Mouse (Mus musculus): ENCODE measurements around the gene 1700037C18Rik.

Gene 1700037C18Rik

GRCm38 (mm10) chr16:3908537-3909111, at the start of gene 1700037C18Rik, which contains the start of gene Cluap1:
TSS of gene 1700037C18Rik (minus strand) at chr16:3908689.
TSS of gene Cluap1 (plus strand) at chr16:3908801.
- peak; percentile 93 for DNase-seq

- no peak for DNase-seq
These were observed 47.9 kb upstream of the 1700037C18Rik start for GRCm38 (mm10) chr16:3956369-3956768.

- no peak for DNase-seq
These were observed 42.7 kb upstream of the 1700037C18Rik start for GRCm38 (mm10) chr16:3951141-3951540.

- no peak for DNase-seq
These were observed 26.2 kb upstream of the 1700037C18Rik start for GRCm38 (mm10) chr16:3934701-3935100.

- no peak for DNase-seq
These were observed 25.6 kb upstream of the 1700037C18Rik start for GRCm38 (mm10) chr16:3934091-3934490.

- no peak for DNase-seq
These were observed 25.0 kb upstream of the 1700037C18Rik start for GRCm38 (mm10) chr16:3933536-3933935.

GRCm38 (mm10) chr16:3929151-3929550, 20.7 kb upstream of the 1700037C18Rik start:
- peak; percentile 27 for DNase-seq

GRCm38 (mm10) chr16:3928582-3928981, 20.1 kb upstream of the 1700037C18Rik start:
- no peak for DNase-seq

GRCm38 (mm10) chr16:3923966-3924365, 15.5 kb upstream of the 1700037C18Rik start:
- no peak for DNase-seq

GRCm38 (mm10) chr16:3923515-3923914, 15.0 kb upstream of the 1700037C18Rik start:
- DNase-seq = no peak

GRCm38 (mm10) chr16:3920756-3921155, 12.3 kb upstream of the 1700037C18Rik start:
- no peak for DNase-seq

- no peak for DNase-seq
These were observed 629 bp upstream of the 1700037C18Rik start for GRCm38 (mm10) chr16:3909118-3909517.

GRCm38 (mm10) chr16:3907471-3907870, 1.0 kb downstream of the 1700037C18Rik start:
- DNase-seq = no peak

GRCm38 (mm10) chr16:3896553-3896952, 11.9 kb downstream of the 1700037C18Rik start:
- no peak for DNase-seq

GRCm38 (mm10) chr16:3896046-3896445, 12.4 kb downstream of the 1700037C18Rik start:
- no peak for DNase-seq

GRCm38 (mm10) chr16:3895173-3895792, 13.2 kb downstream of the 1700037C18Rik start:
- peak; percentile 45 for DNase-seq

- no peak for DNase-seq
These were observed 14.8 kb downstream of the 1700037C18Rik start for GRCm38 (mm10) chr16:3893739-3894138.

GRCm38 (mm10) chr16:3891621-3892295, 16.7 kb downstream of the 1700037C18Rik start:
- no peak for DNase-seq

- no peak for DNase-seq
These were observed 23.3 kb downstream of the 1700037C18Rik start for GRCm38 (mm10) chr16:3885065-3885670.

- peak; percentile 96 for DNase-seq
These were observed 24.1 kb downstream of the 1700037C18Rik start, which contains the start of the genes Zfp597 and Gm20695 for GRCm38 (mm10) chr16:3884201-3885064. TSS of gene Zfp597 (minus strand) at chr16:3884561. TSS of gene Gm20695 (plus strand) at chr16:3884648.

GRCm38 (mm10) chr16:3876346-3876745, 32.1 kb downstream of the 1700037C18Rik start:
- no peak for DNase-seq
